Mouse (Mus musculus): ENCODE data around the gene Cobl. TPM values are rescaled to one million over a fixed set of nuclear protein-coding genes. Genes with fewer than 3 reads are reported as not detected.

The Cobl gene
- polyA plus RNA-seq, 1 experiment: 9.5 TPM

- TF ChIP-seq CTCF (IDR thresholded peaks at IDR 0.05; ENCODE audit: borderline replicate concordance, insufficient read depth, low read depth, low read length) (no peak), POLR2A (IDR thresholded peaks at IDR 0.05; ENCODE audit: borderline replicate concordance, insufficient read depth, low read length) (no peak)
- H3K27ac ChIP-seq (ENCODE audit: insufficient read depth, low read length): no peak overlapping the region
- H3K4me3 ChIP-seq (replicated peaks; ENCODE audit: insufficient read depth, low read depth, low read length): no peak overlapping the region
- 31% methylated on average over 3 of the region's 3 CpGs for whole genome bisulfite sequencing
- H3K27me3 ChIP-seq (ENCODE audit: control insufficient read depth, insufficient read depth, low read length): no peaks in the 10 kb centered on the region
- DNase-seq: peak; percentile 40 to 64
- no peaks in the 10 kb centered on the region for H3K4me1 ChIP-seq (ENCODE audit: control insufficient read depth, insufficient read depth, low read length)
Measured at GRCm38 (mm10) chr11:12319318-12319717, 145.4 kb downstream of the Cobl start.

- H3K4me3 ChIP-seq (replicated peaks; ENCODE audit: insufficient read depth, low read depth, low read length): no peak overlapping the region
- TF ChIP-seq POLR2A (IDR thresholded peaks at IDR 0.05; ENCODE audit: borderline replicate concordance, insufficient read depth, low read length) (no peak), CTCF (IDR thresholded peaks at IDR 0.05; ENCODE audit: borderline replicate concordance, insufficient read depth, low read depth, low read length) (no peak)
- H3K4me1 ChIP-seq (ENCODE audit: control insufficient read depth, insufficient read depth, low read length): no peaks in the 10 kb centered on the region
- no peaks in the 10 kb centered on the region for H3K27me3 ChIP-seq (ENCODE audit: control insufficient read depth, insufficient read depth, low read length)
- DNase-seq: no peak
- H3K27ac ChIP-seq (ENCODE audit: insufficient read depth, low read length): no peak overlapping the region
- 71% methylated on average over 3 of the region's 3 CpGs for WGBS
Measured at GRCm38 (mm10) chr11:12315670-12316069, 149.1 kb downstream of the Cobl start.

GRCm38 (mm10) chr11:12314278-12315043, 150.3 kb downstream of the Cobl start:
- Histone ChIP-seq H3K27me3 (ENCODE audit: control insufficient read depth, insufficient read depth, low read length) (no peaks in the 10 kb centered on the region), H3K4me1 (ENCODE audit: control insufficient read depth, insufficient read depth, low read length) (no peaks in the 10 kb centered on the region), H3K4me3 (replicated peaks; ENCODE audit: insufficient read depth, low read depth, low read length) (no peak overlapping the region), H3K27ac (ENCODE audit: insufficient read depth, low read length) (no peak overlapping the region)
- TF ChIP-seq POLR2A (IDR thresholded peaks at IDR 0.05; ENCODE audit: borderline replicate concordance, insufficient read depth, low read length) (no peak), CTCF (IDR thresholded peaks at IDR 0.05; ENCODE audit: borderline replicate concordance, insufficient read depth, low read depth, low read length) (peak; percentile 18; the same call in 1 of the 2 replicates)
- WGBS: 70% methylated on average over 6 of the region's 6 CpGs
- no peak for DNase-seq

- Histone ChIP-seq H3K4me3 (replicated peaks; ENCODE audit: insufficient read depth, low read depth, low read length) (no peak overlapping the region), H3K27ac (ENCODE audit: insufficient read depth, low read length) (no peak overlapping the region), H3K4me1 (ENCODE audit: control insufficient read depth, insufficient read depth, low read length) (no peaks in the 10 kb centered on the region), H3K27me3 (ENCODE audit: control insufficient read depth, insufficient read depth, low read length) (no peaks in the 10 kb centered on the region)
- no peak for TF ChIP-seq CTCF (IDR thresholded peaks at IDR 0.05; ENCODE audit: borderline replicate concordance, insufficient read depth, low read depth, low read length)
- no peak for TF ChIP-seq POLR2A (IDR thresholded peaks at IDR 0.05; ENCODE audit: borderline replicate concordance, insufficient read depth, low read length)
- DNase-seq: no peak
- 89% methylated on average over 6 of the region's 6 CpGs for WGBS
Measured at GRCm38 (mm10) chr11:12311419-12311818, 153.3 kb downstream of the Cobl start.

- H3K4me3 ChIP-seq (replicated peaks; ENCODE audit: insufficient read depth, low read depth, low read length): no peak overlapping the region
- H3K4me1 ChIP-seq (ENCODE audit: control insufficient read depth, insufficient read depth, low read length): no peaks in the 10 kb centered on the region
- H3K27ac ChIP-seq (ENCODE audit: insufficient read depth, low read length): no peak overlapping the region
- TF ChIP-seq CTCF (IDR thresholded peaks at IDR 0.05; ENCODE audit: borderline replicate concordance, insufficient read depth, low read depth, low read length) (no peak), POLR2A (IDR thresholded peaks at IDR 0.05; ENCODE audit: borderline replicate concordance, insufficient read depth, low read length) (no peak)
- no peak for DNase-seq
- no peaks in the 10 kb centered on the region for H3K27me3 ChIP-seq (ENCODE audit: control insufficient read depth, insufficient read depth, low read length)
- WGBS: 69% methylated on average over 3 of the region's 3 CpGs
Measured at GRCm38 (mm10) chr11:12309423-12310023, 155.2 kb downstream of the Cobl start.

GRCm38 (mm10) chr11:12304879-12305278, 159.9 kb downstream of the Cobl start:
- Histone ChIP-seq H3K4me1 (ENCODE audit: control insufficient read depth, insufficient read depth, low read length) (no peaks in the 10 kb centered on the region), H3K4me3 (replicated peaks; ENCODE audit: insufficient read depth, low read depth, low read length) (no peak overlapping the region), H3K27ac (ENCODE audit: insufficient read depth, low read length) (no peak overlapping the region), H3K27me3 (ENCODE audit: control insufficient read depth, insufficient read depth, low read length) (no peaks in the 10 kb centered on the region)
- TF ChIP-seq POLR2A (IDR thresholded peaks at IDR 0.05; ENCODE audit: borderline replicate concordance, insufficient read depth, low read length) (no peak), CTCF (IDR thresholded peaks at IDR 0.05; ENCODE audit: borderline replicate concordance, insufficient read depth, low read depth, low read length) (no peak)
- no peak for DNase-seq
- WGBS: 75% methylated on average over 3 of the region's 3 CpGs

- Histone ChIP-seq H3K4me3 (replicated peaks; ENCODE audit: insufficient read depth, low read depth, low read length) (no peak overlapping the region), H3K4me1 (ENCODE audit: control insufficient read depth, insufficient read depth, low read length) (no peaks in the 10 kb centered on the region), H3K27me3 (ENCODE audit: control insufficient read depth, insufficient read depth, low read length) (no peaks in the 10 kb centered on the region; the same call in 1 of the 2 replicates), H3K27ac (ENCODE audit: insufficient read depth, low read length) (no peak overlapping the region)
- no peak for DNase-seq
- TF ChIP-seq POLR2A (IDR thresholded peaks at IDR 0.05; ENCODE audit: borderline replicate concordance, insufficient read depth, low read length) (no peak), CTCF (IDR thresholded peaks at IDR 0.05; ENCODE audit: borderline replicate concordance, insufficient read depth, low read depth, low read length) (no peak)
- WGBS: 41% methylated on average over 5 of the region's 5 CpGs
Measured at GRCm38 (mm10) chr11:12299701-12300446, 164.9 kb downstream of the Cobl start.

Data from cerebellum, adult 2 months (tissue).